Mouse (Mus musculus) midbrain, embryonic 11.5 days (tissue): Measurements from ENCODE around the gene Arhgap10. TPM values are rescaled to one million over a fixed set of nuclear protein-coding genes. Genes with fewer than 3 reads are reported as not detected.
A peak's percentile ranks its signal among the peaks of the same experiment; 100 is the strongest.

Experiments used
- ATAC-seq: fragments of 200-750 bp; cut with Nextera tagmentation; 2 replicates; pipeline ENCODE4 v1.8.0; 2017; ENCODE audit warnings: moderate TSS enrichment, moderate library complexity; ENCODE audit not compliant: low FRiP score
- DNase-seq: peaks from one replicate; pipeline ENCODE4 v3.0.0; 2015; ENCODE audit warnings: low spot score; ENCODE audit errors: missing footprints
- H3K27ac ChIP-seq: fragments of 300-500 bp; sonication (generic); 2 replicates; pipeline ENCODE4 v1.5.1; 2014; ENCODE audit warnings: low read depth, low read length
- H3K27me3 ChIP-seq: fragments of 300-500 bp; sonication (generic); 2 replicates; pipeline ENCODE4 v1.6.1; 2014; ENCODE audit warnings: mild to moderate bottlenecking, low read length, moderate library complexity, mixed read lengths; ENCODE audit not compliant: control insufficient read depth, insufficient read depth
- H3K36me3 ChIP-seq: fragments of 300-500 bp; sonication (generic); 2 replicates; pipeline ENCODE4 v1.6.1; 2014; ENCODE audit warnings: mild to moderate bottlenecking, low read length, moderate library complexity, mixed read lengths; ENCODE audit not compliant: control insufficient read depth, insufficient read depth
- H3K4me1 ChIP-seq: fragments of 300-500 bp; sonication (generic); 2 replicates; pipeline ENCODE4 v1.6.1; 2014; ENCODE audit warnings: low read length; ENCODE audit not compliant: control insufficient read depth, insufficient read depth
- H3K4me2 ChIP-seq: fragments of 300-500 bp; sonication (generic); 2 replicates; pipeline ENCODE4 v1.6.1; 2014; ENCODE audit warnings: mild to moderate bottlenecking, moderate library complexity
- H3K4me3 ChIP-seq: fragments of 300-500 bp; sonication (generic); 2 replicates; pipeline ENCODE4 v1.5.1; 2014; ENCODE audit warnings: low read depth, low read length
- H3K9ac ChIP-seq: fragments of 300-500 bp; sonication (generic); 2 replicates; pipeline ENCODE4 v1.6.1; 2014; ENCODE audit warnings: low read length
- H3K9me3 ChIP-seq: fragments of 300-500 bp; sonication (generic); 2 replicates; pipeline ENCODE4 v1.6.1; 2016; ENCODE audit warnings: low read length; ENCODE audit not compliant: control insufficient read depth
- WGBS: fragments of 180-500 bp; shearing (Covaris S2); extraction: QIAGEN DNeasy Blood & Tissue Kit; methylation state at CpG from one replicate; pipeline ENCODE4 v1.1.7; 2014; 5-methylcytosine and 5-hydroxymethylcytosine counted together
- polyA plus RNA-seq: library from polyadenylated mRNA; unstranded; fragments of >200 nt; fragmentation: Nextera tagmentation; extraction: Ambion mirVana; gene quantifications from 2 replicates; pipeline ENCODE4 v1.2.1, GENCODE M21; 2014

The Arhgap10 gene
- polyA plus RNA-seq, 1 experiment from 2014 or later: 12.1 TPM

GRCm38 (mm10) chr8:77481791-77482190 lies 36.0 kb downstream of the Arhgap10 start:
- ATAC-seq: no peak
- WGBS: 73% methylated on average over 6 of the region's 6 CpGs

GRCm38 (mm10) chr8:77479995-77480394 lies 37.8 kb downstream of the Arhgap10 start:
- no peaks in the 10 kb centered on the region for H3K36me3 ChIP-seq
- no peak overlapping the region for H3K4me2 ChIP-seq
- H3K4me1 ChIP-seq: no peaks in the 10 kb centered on the region
- H3K27ac ChIP-seq: no peak overlapping the region
- 82% methylated on average over 9 of the region's 9 CpGs for WGBS
- no peak overlapping the region for H3K4me3 ChIP-seq
- no peaks in the 10 kb centered on the region for H3K9me3 ChIP-seq
- no peak overlapping the region for H3K9ac ChIP-seq
- DNase-seq (no peak), ATAC-seq (no peak)
- H3K27me3 ChIP-seq: no peaks in the 10 kb centered on the region

More at GRCm38 (mm10) chr8:77481791-77482190, 36.0 kb downstream of the Arhgap10 start:
- Histone ChIP-seq H3K27ac (no peak overlapping the region), H3K4me3 (no peak overlapping the region), H3K9ac (no peak overlapping the region), H3K4me2 (no peak overlapping the region), H3K36me3 (no peaks in the 10 kb centered on the region), H3K4me1 (no peaks in the 10 kb centered on the region), H3K9me3 (no peaks in the 10 kb centered on the region), H3K27me3 (no peaks in the 10 kb centered on the region)
- no peak for DNase-seq

- no peak for DNase-seq
- no peak overlapping the region for H3K27ac ChIP-seq
- H3K9me3 ChIP-seq: no peaks in the 10 kb centered on the region
Observed at GRCm38 (mm10) chr8:77478913-77479273, 38.9 kb downstream of the Arhgap10 start.

DNA sequence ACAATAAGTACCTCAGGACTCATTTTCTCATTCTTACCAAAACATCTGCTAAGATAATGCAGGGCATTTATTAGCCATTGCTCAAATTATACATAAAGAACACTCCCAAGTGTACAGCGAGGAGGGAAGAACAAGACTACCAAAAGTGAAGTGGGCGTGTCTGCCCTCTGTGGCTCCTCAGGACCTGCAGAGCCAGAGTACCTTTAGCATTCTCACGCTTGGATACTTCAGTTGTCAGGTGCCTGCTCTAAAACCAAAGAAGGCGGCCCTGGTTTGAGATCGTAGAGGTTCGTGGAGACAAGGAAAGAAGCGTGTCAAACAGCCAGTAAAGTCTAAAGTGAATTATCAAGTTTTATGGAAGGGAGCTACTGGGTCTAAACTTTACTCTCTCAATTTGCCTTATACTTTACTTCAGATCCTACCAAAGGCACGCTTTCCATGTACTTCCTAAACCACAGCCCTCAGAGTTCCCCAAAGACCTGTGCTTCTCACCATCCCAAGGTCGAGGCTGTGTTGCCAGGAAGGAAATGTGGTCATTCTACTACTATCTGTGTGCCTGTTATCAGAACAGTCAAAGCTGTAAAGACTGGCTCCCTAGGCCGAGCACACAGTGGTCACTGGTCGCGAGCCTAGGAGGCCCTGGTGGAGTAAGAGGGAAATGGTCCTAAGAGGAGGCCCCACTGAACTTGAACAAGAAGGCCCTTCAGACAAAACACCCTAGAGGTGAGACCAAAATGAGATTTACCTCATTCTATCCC lies 39.4 kb downstream of the Arhgap10 start:
- no peak overlapping the region for H3K4me3 ChIP-seq
- H3K27me3 ChIP-seq: no peaks in the 10 kb centered on the region
- ATAC-seq (no peak), DNase-seq (no peak)
- H3K4me2 ChIP-seq: no peak overlapping the region
- no peaks in the 10 kb centered on the region for H3K36me3 ChIP-seq
- no peak overlapping the region for H3K9ac ChIP-seq
- H3K9me3 ChIP-seq: no peaks in the 10 kb centered on the region
- H3K27ac ChIP-seq: no peak overlapping the region
- WGBS: 83% methylated on average over 12 of the region's 12 CpGs
- H3K4me1 ChIP-seq: no peaks in the 10 kb centered on the region

More at GRCm38 (mm10) chr8:77478913-77479273, 38.9 kb downstream of the Arhgap10 start:
- Histone ChIP-seq H3K9ac (no peak overlapping the region), H3K4me3 (no peak overlapping the region), H3K36me3 (no peaks in the 10 kb centered on the region), H3K4me2 (no peak overlapping the region), H3K4me1 (no peaks in the 10 kb centered on the region), H3K27me3 (no peaks in the 10 kb centered on the region)
- WGBS: 46% methylated on average over 2 of the region's 2 CpGs
- ATAC-seq: no peak

GRCm38 (mm10) chr8:77477684-77478083 lies 40.1 kb downstream of the Arhgap10 start:
- H3K36me3 ChIP-seq: no peaks in the 10 kb centered on the region
- no peak overlapping the region for H3K4me3 ChIP-seq
- no peaks in the 10 kb centered on the region for H3K4me1 ChIP-seq
- H3K27ac ChIP-seq: no peak overlapping the region
- H3K9ac ChIP-seq: no peak overlapping the region
- no peaks in the 10 kb centered on the region for H3K27me3 ChIP-seq
- H3K9me3 ChIP-seq: no peaks in the 10 kb centered on the region
- ATAC-seq (no peak), DNase-seq (no peak)
- no peak overlapping the region for H3K4me2 ChIP-seq
- 91% methylated on average over 12 of the region's 12 CpGs for WGBS

GRCm38 (mm10) chr8:77474614-77475013 lies 43.1 kb downstream of the Arhgap10 start:
- no peak overlapping the region for H3K27ac ChIP-seq
- no peaks in the 10 kb centered on the region for H3K4me1 ChIP-seq
- 98% methylated on average over 5 of the region's 5 CpGs for WGBS
- no peaks in the 10 kb centered on the region for H3K9me3 ChIP-seq
- H3K27me3 ChIP-seq: no peaks in the 10 kb centered on the region
- no peaks in the 10 kb centered on the region for H3K36me3 ChIP-seq
- DNase-seq (peak; percentile 90), ATAC-seq (no peak)
- no peak overlapping the region for H3K4me3 ChIP-seq
- H3K9ac ChIP-seq: no peak overlapping the region
- no peak overlapping the region for H3K4me2 ChIP-seq

- Histone ChIP-seq H3K36me3 (no peaks in the 10 kb centered on the region), H3K4me3 (no peak overlapping the region), H3K4me1 (no peaks in the 10 kb centered on the region), H3K27me3 (no peaks in the 10 kb centered on the region), H3K4me2 (no peak overlapping the region), H3K9me3 (no peaks in the 10 kb centered on the region), H3K27ac (no peak overlapping the region), H3K9ac (no peak overlapping the region)
- 77% methylated on average over 7 of the region's 7 CpGs for WGBS
- ATAC-seq (no peak), DNase-seq (no peak)
Observed at GRCm38 (mm10) chr8:77473773-77474172, 44.0 kb downstream of the Arhgap10 start.

GRCm38 (mm10) chr8:77473373-77473772 lies 44.4 kb downstream of the Arhgap10 start:
- Histone ChIP-seq H3K9ac (no peak overlapping the region), H3K4me1 (no peaks in the 10 kb centered on the region), H3K27ac (no peak overlapping the region), H3K9me3 (no peaks in the 10 kb centered on the region), H3K4me3 (no peak overlapping the region), H3K4me2 (no peak overlapping the region), H3K36me3 (no peaks in the 10 kb centered on the region), H3K27me3 (no peaks in the 10 kb centered on the region)
- 84% methylated on average over 6 of the region's 6 CpGs for WGBS
- ATAC-seq (no peak), DNase-seq (no peak)

DNA sequence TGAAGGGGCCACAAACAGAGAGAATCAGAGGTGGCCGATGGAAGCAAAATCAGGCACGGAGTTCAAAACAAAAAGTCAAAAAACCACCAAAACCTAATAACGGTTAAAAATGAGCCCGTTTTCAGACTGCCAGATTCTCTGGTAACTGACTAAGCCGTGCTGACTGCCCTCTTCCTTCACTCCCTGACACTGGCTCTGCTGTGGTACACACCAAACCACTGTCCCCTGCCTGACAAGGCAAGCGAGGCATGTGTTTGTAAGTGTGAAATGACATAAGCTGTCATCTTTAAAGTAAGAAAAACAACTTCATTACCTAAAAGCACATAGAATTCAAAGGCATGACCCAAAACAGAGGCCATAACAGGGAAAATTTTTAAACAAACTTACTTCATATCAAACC lies 56.4 kb downstream of the Arhgap10 start:
- H3K27me3 ChIP-seq: no peaks in the 10 kb centered on the region
- WGBS: 93% methylated on average over 6 of the region's 6 CpGs
- no peak overlapping the region for H3K9ac ChIP-seq
- no peak overlapping the region for H3K4me3 ChIP-seq
- H3K36me3 ChIP-seq: no peaks in the 10 kb centered on the region
- no peak overlapping the region for H3K4me2 ChIP-seq
- no peaks in the 10 kb centered on the region for H3K9me3 ChIP-seq
- no peak overlapping the region for H3K27ac ChIP-seq
- DNase-seq (no peak), ATAC-seq (no peak)
- no peaks in the 10 kb centered on the region for H3K4me1 ChIP-seq
